Mouse (Mus musculus) urinary bladder, postnatal 25 days (tissue): ENCODE results near the gene Eef1akmt3.
A peak's percentile ranks its signal among the peaks of the same experiment; 100 is the strongest.

Experiments used
- DNase-seq: peaks from one replicate; pipeline ENCODE4 v3.0.0; 2022; ENCODE audit warnings: low spot score

Eef1akmt3 gene

DNA sequence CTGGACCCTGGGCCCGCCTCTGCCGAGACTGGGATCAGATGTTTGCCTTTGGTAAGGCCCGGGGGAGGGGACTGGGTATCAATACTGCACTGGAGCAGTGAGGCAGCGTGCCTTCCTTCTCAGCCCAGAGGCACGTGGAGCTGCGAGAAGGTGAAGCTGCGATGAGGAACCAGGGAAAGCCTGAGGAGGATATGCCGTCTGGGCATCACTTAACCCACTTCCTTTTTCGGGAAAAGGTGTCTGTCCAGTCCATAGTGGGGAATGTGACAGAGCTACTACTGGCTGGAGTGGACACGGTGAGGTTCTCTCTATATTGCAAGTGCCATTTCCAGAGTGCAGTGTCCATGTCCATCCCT is 8.8 kb upstream of the Eef1akmt3 start:
- DNase-seq: no peak

DNA sequence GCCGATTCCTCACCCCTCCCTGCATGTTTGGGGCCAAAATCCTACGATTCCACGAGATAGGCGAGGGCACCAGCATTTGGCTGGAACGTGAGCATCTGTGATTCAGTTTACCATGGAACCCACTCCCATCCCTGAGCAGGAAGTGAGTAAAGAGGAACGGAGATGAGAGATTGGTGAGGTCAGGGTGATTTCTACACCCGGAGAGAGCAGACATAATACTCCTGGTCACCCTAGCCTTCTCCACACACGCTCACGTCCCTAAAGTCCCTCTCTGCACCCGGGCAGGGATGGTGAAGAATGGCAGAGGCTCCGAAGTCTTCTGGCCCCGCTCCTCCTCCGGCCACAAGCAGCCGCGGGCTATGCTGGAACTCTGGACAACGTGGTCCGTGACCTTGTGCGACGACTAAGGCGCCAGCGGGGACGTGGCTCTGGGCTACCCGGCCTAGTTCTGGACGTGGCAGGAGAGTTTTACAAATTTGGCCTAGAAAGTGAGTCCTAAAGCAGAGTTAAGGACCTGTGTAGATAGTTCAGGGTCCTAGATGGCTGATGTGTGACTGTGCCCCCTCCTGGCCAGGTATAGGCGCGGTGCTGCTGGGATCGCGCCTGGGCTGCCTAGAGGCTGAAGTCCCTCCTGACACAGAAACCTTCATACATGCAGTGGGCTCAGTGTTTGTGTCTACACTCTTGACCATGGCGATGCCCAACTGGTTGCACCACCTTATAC is 8.2 kb upstream of the Eef1akmt3 start:
- no peak for DNase-seq

DNA sequence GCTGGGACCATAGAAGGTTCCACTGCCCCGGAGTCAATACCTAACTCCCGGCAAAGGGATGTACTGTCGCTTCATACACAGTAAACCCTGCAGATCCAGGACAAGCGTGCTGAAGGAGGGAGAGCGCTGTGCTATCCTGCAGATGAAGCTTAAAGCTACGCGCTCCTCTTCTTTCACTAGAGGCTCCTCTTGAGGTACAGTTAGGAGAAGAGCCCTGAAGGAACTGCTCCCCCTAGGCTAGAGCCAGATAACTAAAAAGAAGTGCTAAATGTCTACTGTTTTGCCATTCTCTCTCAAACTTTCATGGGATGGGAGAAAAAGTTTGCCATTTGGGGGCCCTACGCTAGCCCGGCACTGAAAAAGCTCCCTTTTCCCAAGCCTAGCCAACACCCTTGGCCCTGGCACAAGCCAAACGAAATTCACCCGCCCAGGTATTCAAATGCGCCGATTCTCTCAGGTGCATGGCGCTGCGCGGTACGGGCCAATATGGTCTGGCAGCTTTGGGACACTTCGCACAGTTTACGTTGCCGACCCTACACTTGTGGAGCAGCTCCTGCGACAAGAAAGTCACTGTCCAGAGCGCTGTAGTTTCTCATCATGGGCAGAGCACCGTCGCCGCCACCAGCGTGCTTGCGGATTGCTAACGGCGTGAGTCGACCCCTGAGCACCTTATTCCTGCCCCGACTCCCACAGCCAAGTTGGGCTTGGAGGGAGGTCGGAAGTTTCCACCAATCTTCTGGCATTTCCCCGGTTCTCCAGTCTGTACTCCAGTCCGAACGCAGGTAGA is 7.5 kb upstream of the Eef1akmt3 start:
- DNase-seq: no peak

DNA sequence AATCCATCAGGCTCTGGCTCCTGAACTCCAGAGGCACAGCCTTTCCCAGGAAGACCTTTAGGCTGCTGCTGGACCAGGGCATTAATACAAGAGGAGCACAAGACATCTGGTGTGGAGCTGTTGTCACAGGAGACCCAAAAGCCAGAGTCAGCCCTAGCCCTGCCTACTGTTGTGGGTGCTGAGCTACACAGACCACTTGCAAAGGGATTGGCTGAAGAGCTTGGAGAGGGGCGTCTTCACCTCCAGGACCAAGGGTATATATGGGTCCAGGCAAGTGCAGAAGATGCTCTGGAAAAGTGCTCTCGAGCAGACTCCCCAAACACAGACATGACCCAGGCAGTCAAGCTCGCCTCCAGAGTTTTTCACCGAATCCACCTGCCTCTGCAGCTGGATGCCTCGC is 6.6 kb upstream of the Eef1akmt3 start, which contains the start of gene Cyp27b1:
Cyp27b1 (plus strand) TSS at position 297 of the 400 bp plus-strand sequence.
- no peak for DNase-seq

GRCm38 (mm10) chr10:127043187-127043586 is 1.9 kb upstream of the Eef1akmt3 start:
- no peak for DNase-seq

DNA sequence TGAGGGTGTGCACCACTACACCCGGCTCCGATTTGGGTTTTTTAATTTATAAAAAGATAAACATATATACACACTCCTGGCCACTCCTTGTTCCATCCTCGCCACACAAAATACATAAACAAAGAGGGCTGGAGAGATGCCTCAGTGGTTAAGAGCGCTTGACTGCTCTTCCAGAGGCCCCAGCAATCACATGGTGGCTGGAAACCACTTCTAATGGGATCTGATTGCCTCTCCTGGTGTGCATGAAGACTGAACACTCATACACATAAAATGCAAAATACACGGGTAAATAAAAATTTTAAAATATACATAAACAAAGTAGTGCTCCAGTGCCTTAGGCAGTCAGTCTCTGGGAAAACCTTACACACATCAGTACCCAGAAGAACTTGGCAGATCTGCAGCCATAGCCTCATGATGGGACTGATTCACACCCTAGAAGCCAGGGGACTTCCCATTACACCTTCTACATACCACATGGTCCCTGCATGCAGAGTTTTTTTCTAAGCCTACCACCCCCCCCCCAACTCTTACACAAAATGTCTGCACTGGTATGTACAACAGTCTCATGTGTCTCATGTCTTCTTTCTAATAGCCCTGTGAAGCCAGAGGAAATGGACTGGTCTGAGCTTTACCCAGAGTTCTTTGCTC is 1.3 kb upstream of the Eef1akmt3 start:
- DNase-seq: no peak

DNA sequence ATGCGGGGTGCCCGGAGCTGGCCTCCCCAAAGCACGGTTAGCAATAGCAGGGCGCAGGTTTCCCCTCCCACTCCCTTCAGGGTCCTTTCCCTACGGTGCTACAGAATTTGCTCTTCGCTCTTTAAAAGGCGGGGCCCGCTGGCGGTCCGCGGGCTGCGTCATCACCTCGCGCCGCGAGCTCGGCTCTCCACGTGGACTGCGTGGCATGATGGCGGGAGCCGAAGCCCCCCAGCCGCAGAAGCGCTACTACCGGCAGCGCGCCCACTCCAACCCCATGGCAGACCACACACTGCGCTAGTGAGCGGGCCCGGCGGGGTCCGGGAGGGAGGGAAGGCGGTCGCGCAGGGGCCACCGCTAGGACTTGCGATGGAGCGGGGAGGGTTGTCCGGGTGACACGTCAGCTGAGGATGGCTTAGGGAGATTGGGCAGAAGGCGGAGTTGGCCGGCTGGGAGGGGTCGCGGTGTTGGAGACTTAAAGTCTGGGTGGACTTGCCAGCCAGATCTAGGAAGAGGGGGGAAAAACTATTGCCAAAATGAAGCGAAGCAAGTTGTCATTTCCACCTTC is 543 bp upstream of the Eef1akmt3 start:
- peak; percentile 84 for DNase-seq

GRCm38 (mm10) chr10:127040569-127041214 is 621 bp downstream of the Eef1akmt3 start:
- DNase-seq: no peak

DNA sequence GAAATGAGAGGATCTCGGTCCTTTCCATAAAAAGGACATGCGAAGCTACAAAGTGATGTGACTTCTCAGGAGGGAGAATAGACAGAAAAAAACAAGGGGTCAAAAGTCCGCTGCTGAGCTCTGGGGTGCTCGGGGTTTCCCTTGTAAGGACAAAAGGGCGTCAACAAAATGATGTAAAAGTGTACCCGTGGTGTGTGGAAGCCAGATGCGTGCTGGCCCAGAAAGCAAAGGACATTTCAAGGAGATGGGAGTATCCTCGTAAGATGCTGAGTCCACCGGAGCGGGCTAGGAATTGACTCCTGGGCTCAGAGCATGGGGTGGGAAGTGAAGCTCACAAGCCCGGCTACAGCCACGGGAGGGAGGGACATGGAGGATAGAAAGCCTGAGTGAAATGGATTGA is 3.7 kb downstream of the Eef1akmt3 start:
- DNase-seq: no peak

- no peak for DNase-seq
These were observed 5.0 kb downstream of the Eef1akmt3 start for GRCm38 (mm10) chr10:127036273-127036672.

GRCm38 (mm10) chr10:127033301-127033741 is 8.0 kb downstream of the Eef1akmt3 start:
- no peak for DNase-seq

DNA sequence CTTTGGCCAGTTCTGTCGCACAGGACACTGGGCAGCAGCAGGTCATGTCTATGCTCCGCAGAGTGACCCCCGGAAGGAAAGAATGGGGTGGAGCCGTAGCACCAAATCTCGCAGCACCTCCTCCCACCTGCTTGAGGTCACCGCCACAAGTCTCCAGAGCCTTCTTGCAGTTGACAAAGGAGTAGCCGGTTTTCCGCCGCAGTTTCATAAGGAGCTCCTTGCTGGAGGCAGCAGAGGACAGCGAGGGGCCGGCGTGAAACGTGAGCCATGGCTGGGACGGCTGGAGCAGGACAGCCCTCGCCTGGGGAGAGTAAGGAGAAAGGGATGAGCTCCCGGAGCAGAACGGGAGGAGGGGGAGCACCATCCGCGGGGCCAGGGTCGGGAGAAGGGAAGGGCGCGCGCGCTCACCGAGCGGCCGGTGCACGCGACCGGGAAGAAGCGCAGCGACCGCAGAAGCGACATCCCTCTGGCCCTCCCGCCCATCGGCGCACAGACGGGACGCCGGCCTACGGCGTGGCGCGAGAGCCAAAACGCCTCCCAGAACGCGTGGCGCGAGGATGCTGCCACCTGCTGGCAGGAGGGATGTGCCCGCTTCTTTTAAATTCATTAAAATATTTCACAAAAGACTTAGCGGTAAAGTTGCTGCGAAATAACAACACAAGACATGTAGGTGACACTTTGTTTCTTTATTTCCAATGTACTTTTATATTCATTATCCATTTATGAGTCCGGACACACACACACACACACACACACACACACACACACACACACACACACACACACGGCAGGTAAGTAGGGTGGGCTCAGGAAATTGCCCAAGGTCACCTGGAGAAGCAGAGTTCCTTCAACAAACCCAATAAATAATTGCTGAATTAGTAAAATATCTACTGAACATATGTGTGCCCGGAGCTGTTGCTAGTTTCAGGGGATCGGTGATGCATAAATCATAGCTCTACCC is 10.7 kb downstream of the Eef1akmt3 start, which contains the start of gene Tsfm:
Tsfm (minus strand) TSS at position 505 of the 961 bp plus-strand sequence.
- peak; percentile 97 for DNase-seq

- no peak for DNase-seq
These were observed 22.9 kb downstream of the Eef1akmt3 start for GRCm38 (mm10) chr10:127018422-127018821.

- DNase-seq: no peak
These were observed 24.2 kb downstream of the Eef1akmt3 start for GRCm38 (mm10) chr10:127017071-127017470.

DNA sequence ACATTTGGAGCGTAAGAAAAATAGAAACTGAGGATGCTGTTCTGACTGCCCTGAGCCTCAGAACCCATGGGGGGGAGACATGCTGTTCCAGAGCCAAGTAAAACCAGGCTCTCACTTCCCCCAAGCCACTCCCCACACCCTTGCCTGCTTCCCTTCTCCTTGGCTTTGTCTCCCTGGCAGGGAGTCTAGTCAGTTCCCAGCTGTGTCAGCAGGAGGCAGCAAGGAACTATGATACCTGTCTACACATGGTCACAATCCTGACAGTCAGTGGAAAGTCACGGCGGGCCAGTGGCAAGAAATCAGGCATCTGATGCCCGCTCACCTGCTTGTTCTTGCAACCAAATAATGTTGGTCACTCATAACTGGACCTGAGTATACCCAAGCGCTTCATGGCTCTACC is 24.8 kb downstream of the Eef1akmt3 start:
- DNase-seq: no peak

DNA sequence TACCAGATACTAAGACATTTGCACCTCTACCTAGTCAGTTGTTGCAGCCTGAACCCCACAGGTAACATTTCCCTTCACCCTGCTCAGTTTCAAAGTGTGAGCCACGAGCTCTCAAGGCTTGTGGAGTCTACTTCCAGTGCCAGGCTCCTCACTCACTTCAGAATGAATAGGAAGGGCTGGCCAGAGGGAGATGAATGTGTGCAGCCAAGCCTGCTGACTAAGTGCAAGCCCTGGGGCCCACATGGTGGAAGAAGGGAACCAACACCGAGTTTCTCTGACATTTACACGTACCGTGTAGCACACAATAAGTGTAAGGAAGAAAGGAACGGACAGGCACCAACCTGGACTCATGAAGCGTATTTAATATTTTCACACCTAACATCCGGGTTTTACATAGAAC is 37.5 kb downstream of the Eef1akmt3 start:
- DNase-seq: no peak

- no peak for DNase-seq
These were observed 38.0 kb downstream of the Eef1akmt3 start for GRCm38 (mm10) chr10:127003334-127003733.

GRCm38 (mm10) chr10:127002765-127003164 is 38.5 kb downstream of the Eef1akmt3 start:
- no peak for DNase-seq

DNA sequence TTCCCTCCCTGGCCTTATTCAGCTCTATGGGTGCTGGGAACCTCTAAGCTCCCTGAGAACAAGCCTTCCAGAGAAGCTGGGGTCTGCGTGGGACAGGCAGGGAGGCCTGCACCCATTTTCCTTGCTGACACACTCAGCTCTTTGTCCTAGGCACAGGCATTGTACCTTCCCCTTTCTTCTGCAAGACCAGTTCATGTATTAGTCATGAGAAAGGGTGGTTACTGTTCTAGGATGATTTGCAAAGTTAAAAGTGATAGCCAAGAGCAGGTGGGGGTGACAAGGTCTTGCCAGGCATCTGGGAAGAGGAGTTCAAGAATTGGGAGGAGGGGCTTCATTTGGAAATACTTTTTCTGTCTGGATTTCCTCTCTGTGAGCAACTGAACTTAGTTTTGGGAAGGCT is 39.3 kb downstream of the Eef1akmt3 start:
- no peak for DNase-seq

DNA sequence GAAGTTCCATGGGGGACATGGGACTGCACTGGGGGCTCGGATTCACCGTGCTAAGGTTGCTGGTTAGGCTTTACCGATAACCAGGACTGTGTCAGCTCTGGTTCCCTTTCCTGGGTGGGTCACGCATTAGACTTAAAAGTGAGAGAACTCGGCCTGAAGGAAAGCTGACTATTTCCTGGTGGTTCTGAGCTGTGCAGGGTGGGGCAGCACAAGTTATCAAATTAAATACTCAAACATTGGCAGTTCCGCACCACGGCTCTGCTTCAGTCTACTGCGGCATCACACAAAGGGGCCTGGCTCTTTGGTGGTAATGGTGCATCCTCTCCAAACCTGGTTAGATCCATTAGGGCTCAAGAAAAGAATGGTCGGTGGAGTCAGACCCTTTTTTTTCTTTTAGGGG is 40.0 kb downstream of the Eef1akmt3 start:
- DNase-seq: no peak

GRCm38 (mm10) chr10:127000529-127000928 is 40.8 kb downstream of the Eef1akmt3 start, which contains the start of gene Avil:
Gene Avil, plus strand, starts transcription at chr10:127000709.
- no peak for DNase-seq
